Mouse (Mus musculus) gastrocnemius, postnatal 10 days (tissue): ENCODE data around the gene Pacrg. TPM values are rescaled to one million over a fixed set of nuclear protein-coding genes. Genes with fewer than 3 reads are reported as not detected.

Experiments used
- DNase-seq: peaks from one replicate; pipeline ENCODE4 v3.0.0; 2021; ENCODE audit warnings: mixed read lengths
- total RNA-seq, 2 experiments: library from RNA; stranded (reverse); gene quantifications; 2 replicates each; pipeline ENCODE4 v1.2.3; 2021

The Pacrg gene
- total RNA-seq, 2 experiments from 2014 or later: 1.9 to 2.1 TPM

- no peak for DNase-seq
These were observed 344.5 kb downstream of the Pacrg start for GRCm38 (mm10) chr17:10495588-10495987.

GRCm38 (mm10) chr17:10493124-10493523 lies 347.0 kb downstream of the Pacrg start:
- no peak for DNase-seq

GRCm38 (mm10) chr17:10490374-10491169 lies 349.5 kb downstream of the Pacrg start:
- no peak for DNase-seq

- DNase-seq: no peak
These were observed 351.2 kb downstream of the Pacrg start for GRCm38 (mm10) chr17:10488873-10489272.

- DNase-seq: no peak
These were observed 356.1 kb downstream of the Pacrg start for GRCm38 (mm10) chr17:10483945-10484546.

GRCm38 (mm10) chr17:10481081-10481480 lies 359.0 kb downstream of the Pacrg start:
- no peak for DNase-seq

GRCm38 (mm10) chr17:10479020-10479707 lies 360.9 kb downstream of the Pacrg start:
- no peak for DNase-seq

GRCm38 (mm10) chr17:10478377-10478776 lies 361.7 kb downstream of the Pacrg start:
- no peak for DNase-seq

- DNase-seq: no peak
These were observed 363.3 kb downstream of the Pacrg start for GRCm38 (mm10) chr17:10476807-10477206.

GRCm38 (mm10) chr17:10474972-10475371 lies 365.1 kb downstream of the Pacrg start:
- DNase-seq: no peak

GRCm38 (mm10) chr17:10473826-10474384 lies 366.2 kb downstream of the Pacrg start:
- no peak for DNase-seq

GRCm38 (mm10) chr17:10473175-10473574 lies 366.9 kb downstream of the Pacrg start:
- DNase-seq: no peak

- DNase-seq: no peak
These were observed 370.1 kb downstream of the Pacrg start for GRCm38 (mm10) chr17:10469874-10470568.

GRCm38 (mm10) chr17:10467102-10467501 lies 373.0 kb downstream of the Pacrg start:
- DNase-seq: no peak

GRCm38 (mm10) chr17:10465467-10465866 lies 374.6 kb downstream of the Pacrg start:
- DNase-seq: no peak

GRCm38 (mm10) chr17:10464700-10465099 lies 375.4 kb downstream of the Pacrg start:
- DNase-seq: no peak

- DNase-seq: no peak
These were observed 376.5 kb downstream of the Pacrg start for GRCm38 (mm10) chr17:10463626-10464025.

GRCm38 (mm10) chr17:10460916-10461315 lies 379.2 kb downstream of the Pacrg start:
- DNase-seq: no peak

GRCm38 (mm10) chr17:10458743-10459142 lies 381.4 kb downstream of the Pacrg start:
- DNase-seq: no peak

GRCm38 (mm10) chr17:10456409-10456808 lies 383.7 kb downstream of the Pacrg start:
- no peak for DNase-seq

GRCm38 (mm10) chr17:10455961-10456360 lies 384.1 kb downstream of the Pacrg start:
- DNase-seq: no peak

- DNase-seq: no peak
These were observed 385.7 kb downstream of the Pacrg start for GRCm38 (mm10) chr17:10454406-10454805.
